Mouse (Mus musculus) limb, embryonic 12.5 days (tissue): ENCODE data around the gene Rsf1. TPM values are rescaled to one million over a fixed set of nuclear protein-coding genes. Genes with fewer than 3 reads are reported as not detected.

Experiments
- ATAC-seq: fragments of 200-750 bp; cut with Nextera tagmentation; 2 replicates; pipeline ENCODE4 v1.8.0; 2017; ENCODE audit warnings: low read depth, moderate TSS enrichment; ENCODE audit not compliant: insufficient number of reproducible peaks, insufficient read depth, low FRiP score, low TSS enrichment
- H3K27ac ChIP-seq: fragments of 300-500 bp; sonication (generic); 2 replicates; pipeline ENCODE4 v1.5.1; 2016; ENCODE audit warnings: mild to moderate bottlenecking, moderate library complexity
- H3K27me3 ChIP-seq: fragments of 300-500 bp; sonication (generic); 2 replicates; pipeline ENCODE4 v1.6.1; 2016; ENCODE audit warnings: mild to moderate bottlenecking, moderate library complexity
- H3K36me3 ChIP-seq: fragments of 300-500 bp; sonication (generic); 2 replicates; pipeline ENCODE4 v1.6.1; 2016; ENCODE audit warnings: mild to moderate bottlenecking, moderate library complexity
- H3K4me1 ChIP-seq: fragments of 300-500 bp; sonication (generic); replicated peaks from 2 replicates; pipeline ENCODE4 v1.6.1; 2016
- H3K4me2 ChIP-seq: fragments of 300-500 bp; sonication (generic); 2 replicates; pipeline ENCODE4 v1.6.1; 2016; ENCODE audit warnings: mild to moderate bottlenecking, moderate library complexity
- H3K4me3 ChIP-seq: fragments of 300-500 bp; sonication (generic); replicated peaks from 2 replicates; pipeline ENCODE4 v1.5.1; 2016; ENCODE audit warnings: mild to moderate bottlenecking
- H3K9ac ChIP-seq: fragments of 300-500 bp; sonication (generic); replicated peaks from 2 replicates; pipeline ENCODE4 v1.6.1; 2016; ENCODE audit warnings: mild to moderate bottlenecking, moderate library complexity
- H3K9me3 ChIP-seq: fragments of 300-500 bp; sonication (generic); 2 replicates; pipeline ENCODE4 v1.6.1; 2016; ENCODE audit warnings: mild to moderate bottlenecking, moderate library complexity
- WGBS: fragments of 180-500 bp; shearing (Covaris S2); methylation state at CpG from one replicate; pipeline ENCODE4 v1.1.7; 2016; 5-methylcytosine and 5-hydroxymethylcytosine counted together
- polyA plus RNA-seq: library from polyadenylated mRNA; unstranded; fragments of >200 nt; fragmentation: Nextera tagmentation; extraction: Ambion mirVana; gene quantifications from 2 replicates; pipeline ENCODE4 v1.2.1, GENCODE M21; 2016

Gene Rsf1
- polyA plus RNA-seq, 1 experiment from 2014 or later = 34.3 TPM

DNA sequence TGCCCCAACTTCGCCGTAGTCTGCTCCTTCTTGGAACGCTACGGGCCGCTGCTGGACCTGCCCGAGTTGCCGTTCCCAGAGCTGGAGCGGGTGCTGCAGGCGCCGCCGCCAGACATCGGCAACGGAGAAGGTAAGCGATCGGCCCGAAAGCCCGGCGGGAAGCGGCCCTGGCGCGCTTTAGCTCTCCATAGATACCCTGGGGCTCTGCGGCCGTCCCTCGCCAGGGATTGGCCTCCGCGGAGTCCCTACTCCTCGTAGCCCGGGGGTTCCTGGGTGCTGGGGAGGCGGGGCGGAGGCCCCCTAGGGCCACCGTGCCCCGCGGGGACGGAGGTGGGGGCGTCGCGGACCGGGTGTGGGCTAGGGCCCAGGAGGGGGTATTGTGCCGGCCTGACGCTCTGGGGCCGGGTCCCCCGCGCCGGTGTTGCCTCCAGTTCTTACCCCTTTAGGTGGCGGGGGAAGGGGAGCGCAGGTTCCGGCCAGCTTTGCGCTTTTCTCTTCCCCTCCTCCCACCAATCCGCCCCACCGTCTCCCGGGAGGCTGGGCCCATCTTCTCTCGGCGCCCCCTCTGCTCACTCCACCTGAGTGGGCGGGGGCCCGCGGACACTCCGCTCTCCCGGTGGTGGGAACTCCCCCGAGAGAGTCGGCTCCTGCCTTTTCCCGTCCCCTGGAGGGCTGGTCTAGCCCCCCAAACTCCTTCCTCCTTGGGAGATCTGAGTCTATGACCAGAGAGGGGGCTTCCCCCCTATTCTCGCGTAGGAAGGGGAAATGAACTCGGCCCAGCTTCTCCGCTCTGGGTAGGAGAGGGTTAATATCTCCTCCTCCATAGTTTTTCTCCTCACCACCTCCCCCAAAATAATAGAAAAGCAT, 520 bp downstream of the Rsf1 start:
- under 1% methylated on average over 63 of the region's 65 CpGs for WGBS
- Histone ChIP-seq H3K4me1 (peaks cover 10% of the 10 kb centered on the region), H3K27me3 (no peaks in the 10 kb centered on the region), H3K27ac (peak overlapping the region; percentile 99), H3K9ac (peak overlapping the region; percentile 100), H3K36me3 (peaks cover 4% of the 10 kb centered on the region; the same call in 1 of the 2 replicates), H3K4me3 (peak overlapping the region; percentile 99), H3K4me2 (peak overlapping the region; percentile 78), H3K9me3 (no peaks in the 10 kb centered on the region)
- ATAC-seq = peak; percentile 4

DNA sequence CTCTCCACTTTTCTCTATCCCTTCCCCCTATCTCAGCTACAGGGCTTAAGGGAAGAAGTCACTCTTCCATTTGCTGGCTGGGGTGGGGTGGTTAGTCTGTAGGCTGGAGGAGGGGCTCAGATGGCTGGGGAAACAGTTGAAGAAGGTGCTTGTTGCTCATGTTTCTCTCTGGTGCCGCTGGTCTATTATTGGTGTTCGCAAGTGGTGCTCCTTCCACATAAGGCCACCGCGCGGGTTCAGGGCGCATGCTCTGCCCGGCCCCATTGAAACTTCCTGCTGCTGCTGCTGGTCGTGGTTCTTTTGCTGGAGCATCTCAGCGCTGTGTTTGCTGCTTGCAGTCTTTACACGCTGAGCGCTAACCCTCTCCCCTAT, 1.1 kb downstream of the Rsf1 start:
- Histone ChIP-seq H3K4me2 (peak overlapping the region; percentile 78), H3K27me3 (no peaks in the 10 kb centered on the region), H3K27ac (peak overlapping the region; percentile 99), H3K9me3 (no peaks in the 10 kb centered on the region), H3K4me1 (peaks cover 10% of the 10 kb centered on the region), H3K36me3 (peaks cover 4% of the 10 kb centered on the region; the same call in 1 of the 2 replicates), H3K4me3 (peak overlapping the region; percentile 99), H3K9ac (peak overlapping the region; percentile 100)
- peak; percentile 28; the same call in 1 of the 2 replicates for ATAC-seq
- 0% methylated on average over 11 of the region's 11 CpGs for WGBS

DNA sequence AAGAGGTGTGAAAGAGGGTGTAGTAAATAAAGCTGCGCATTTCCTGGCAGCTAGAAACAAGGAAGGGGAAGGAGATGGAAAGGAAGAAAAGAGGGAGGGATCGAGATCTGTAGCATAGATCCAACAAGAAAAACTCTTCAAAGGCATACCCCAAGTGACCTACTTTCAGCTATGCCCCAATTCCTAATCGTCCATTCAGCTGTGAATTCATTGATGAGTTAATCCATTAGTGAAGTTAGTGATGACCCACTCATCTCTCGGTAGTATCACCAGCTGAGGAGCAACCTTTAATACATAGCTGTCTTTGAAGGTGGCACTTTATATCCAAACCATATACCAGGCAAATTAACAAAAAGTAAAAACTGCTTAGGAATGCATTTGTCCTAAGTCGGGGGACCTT, 8.8 kb downstream of the Rsf1 start:
- Histone ChIP-seq H3K9me3 (no peaks in the 10 kb centered on the region), H3K27me3 (no peaks in the 10 kb centered on the region), H3K4me2 (no peak overlapping the region), H3K27ac (no peak overlapping the region), H3K9ac (no peak overlapping the region), H3K4me3 (no peak overlapping the region), H3K36me3 (peaks cover 11% of the 10 kb centered on the region; the same call in 1 of the 2 replicates), H3K4me1 (peaks cover 12% of the 10 kb centered on the region; the same call in 1 of the 2 replicates)
- WGBS = 88% methylated on average over 5 of the region's 5 CpGs
- ATAC-seq = no peak

DNA sequence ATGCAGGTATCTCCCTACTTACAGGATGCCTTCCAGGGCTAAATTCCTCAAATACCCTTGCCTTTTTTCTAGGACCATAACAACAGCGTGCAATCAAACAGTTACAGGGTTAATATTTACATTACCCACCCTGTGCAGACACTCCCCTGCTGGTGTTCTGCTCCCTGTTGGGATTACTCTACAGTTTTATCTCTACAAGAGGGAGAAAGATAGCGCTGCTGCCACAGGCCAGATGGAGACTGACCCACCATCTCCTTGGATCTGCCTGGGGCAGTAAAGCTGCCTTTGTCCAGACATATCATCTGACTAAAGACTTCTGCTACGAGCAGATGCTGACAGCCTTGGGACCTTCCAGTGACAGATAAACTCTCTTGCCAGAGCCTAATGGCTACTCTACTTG, 10.8 kb downstream of the Rsf1 start:
- no peak overlapping the region for H3K27ac ChIP-seq
- no peaks in the 10 kb centered on the region for H3K9me3 ChIP-seq
- H3K9ac ChIP-seq = no peak overlapping the region
- no peak overlapping the region for H3K4me2 ChIP-seq
- no peaks in the 10 kb centered on the region for H3K27me3 ChIP-seq
- ATAC-seq = no peak; the same call in 1 of the 2 replicates
- no peak overlapping the region for H3K4me3 ChIP-seq
- peaks cover 12% of the 10 kb centered on the region; the same call in 1 of the 2 replicates for H3K4me1 ChIP-seq
- 26% methylated on average over 3 of the region's 3 CpGs for WGBS
- H3K36me3 ChIP-seq = peaks cover 11% of the 10 kb centered on the region; the same call in 1 of the 2 replicates

DNA sequence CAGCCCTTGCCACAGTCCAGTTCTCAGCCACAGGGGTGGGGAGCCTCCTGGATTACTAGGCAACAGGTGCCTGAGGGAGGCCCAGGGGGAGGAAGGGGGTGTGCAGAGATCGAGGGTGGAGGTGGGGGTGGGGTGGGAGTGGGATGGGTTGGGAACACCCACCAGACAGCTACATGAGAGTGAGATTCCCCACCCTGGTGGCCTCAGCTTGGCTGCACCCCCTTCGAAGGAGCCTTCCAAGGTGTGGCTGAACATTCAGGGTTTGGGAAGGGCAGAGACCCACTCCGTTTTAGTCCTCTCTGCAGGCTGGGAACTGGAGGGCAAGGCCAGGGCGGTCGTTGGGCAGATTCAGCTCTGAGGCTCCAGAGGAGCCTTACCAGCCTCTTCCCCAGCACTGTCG, 11.6 kb downstream of the Rsf1 start:
- H3K9ac ChIP-seq = no peak overlapping the region
- peaks cover 11% of the 10 kb centered on the region; the same call in 1 of the 2 replicates for H3K36me3 ChIP-seq
- H3K9me3 ChIP-seq = no peaks in the 10 kb centered on the region
- H3K4me1 ChIP-seq = peaks cover 9% of the 10 kb centered on the region; the same call in 1 of the 2 replicates
- H3K27me3 ChIP-seq = no peaks in the 10 kb centered on the region
- H3K4me2 ChIP-seq = no peak overlapping the region
- H3K4me3 ChIP-seq = no peak overlapping the region
- WGBS = 78% methylated on average over 6 of the region's 6 CpGs
- no peak for ATAC-seq
- H3K27ac ChIP-seq = no peak overlapping the region

DNA sequence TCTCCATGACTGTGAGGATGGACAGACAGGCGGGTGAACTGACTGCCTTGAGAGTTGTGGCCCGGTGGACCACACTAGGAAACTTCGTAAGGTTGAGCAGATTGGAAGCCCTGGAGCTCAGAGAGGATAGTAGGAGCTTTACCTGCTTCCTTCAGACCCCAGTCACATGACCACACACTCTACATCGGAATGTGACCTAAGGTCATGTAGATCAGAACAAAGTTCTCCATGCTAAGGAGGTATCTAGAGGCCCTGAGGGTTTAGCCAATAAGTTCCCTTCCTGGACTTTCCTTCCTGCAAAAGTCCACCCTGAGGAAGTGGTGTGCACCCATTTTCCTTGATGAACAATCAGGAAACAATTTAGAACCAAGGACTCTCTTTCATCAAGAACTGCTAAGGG, 12.7 kb downstream of the Rsf1 start:
- WGBS = 93% methylated on average over 4 of the region's 4 CpGs
- no peak overlapping the region for H3K4me3 ChIP-seq
- no peak for ATAC-seq
- H3K9me3 ChIP-seq = no peaks in the 10 kb centered on the region
- H3K27me3 ChIP-seq = no peaks in the 10 kb centered on the region
- H3K4me1 ChIP-seq = peaks cover 9% of the 10 kb centered on the region; the same call in 1 of the 2 replicates
- no peak overlapping the region for H3K27ac ChIP-seq
- H3K9ac ChIP-seq = no peak overlapping the region
- peaks cover 11% of the 10 kb centered on the region; the same call in 1 of the 2 replicates for H3K36me3 ChIP-seq
- no peak overlapping the region for H3K4me2 ChIP-seq

DNA sequence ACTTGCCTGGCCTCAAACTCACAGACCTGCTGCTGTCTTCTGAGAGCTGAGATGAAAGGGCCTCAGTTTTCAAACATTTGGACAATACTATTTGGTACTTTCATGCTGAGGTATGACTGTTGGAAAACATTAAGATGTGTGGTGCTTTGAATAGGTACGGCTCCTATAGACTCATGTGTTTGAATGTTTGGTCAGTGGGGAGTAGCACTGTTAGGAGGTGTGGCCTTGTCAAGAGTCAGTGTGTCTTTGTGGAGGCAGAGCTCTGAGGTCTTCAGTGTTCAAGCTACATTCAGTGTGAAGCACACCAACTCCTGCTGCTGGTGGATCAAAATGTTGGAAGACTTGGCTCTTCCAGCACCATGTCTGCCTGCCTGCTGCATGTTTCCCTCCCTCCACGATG, 13.8 kb downstream of the Rsf1 start:
- Histone ChIP-seq H3K36me3 (peaks cover 11% of the 10 kb centered on the region; the same call in 1 of the 2 replicates), H3K4me3 (no peak overlapping the region), H3K27me3 (no peaks in the 10 kb centered on the region), H3K9me3 (no peaks in the 10 kb centered on the region), H3K4me2 (no peak overlapping the region), H3K9ac (no peak overlapping the region), H3K4me1 (peaks cover 9% of the 10 kb centered on the region; the same call in 1 of the 2 replicates), H3K27ac (no peak overlapping the region)
- WGBS = 88% methylated on average over 2 of the region's 2 CpGs
- ATAC-seq = no peak

DNA sequence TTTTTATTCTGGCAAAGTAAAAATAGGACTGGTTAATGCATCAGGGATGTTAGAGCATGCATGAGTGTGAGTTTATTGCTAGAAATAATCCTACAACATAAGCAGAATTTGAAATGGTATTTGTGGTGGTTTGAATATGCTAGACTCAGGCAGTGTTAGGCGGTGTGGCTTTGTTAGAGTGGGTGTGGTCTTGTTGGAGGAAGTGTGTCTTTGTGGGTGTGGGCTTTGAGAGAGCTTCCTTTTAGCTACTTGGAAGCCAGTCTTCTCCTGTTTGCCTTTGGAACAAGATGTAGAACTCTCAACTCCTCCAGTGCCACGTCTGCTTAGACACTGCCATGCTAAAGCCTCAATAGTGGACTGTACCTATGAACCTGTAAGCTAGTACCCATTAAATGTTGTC, 18.9 kb downstream of the Rsf1 start:
- Histone ChIP-seq H3K4me2 (no peak overlapping the region), H3K9ac (no peak overlapping the region), H3K4me1 (no peaks in the 10 kb centered on the region), H3K36me3 (no peaks in the 10 kb centered on the region), H3K4me3 (no peak overlapping the region), H3K9me3 (no peaks in the 10 kb centered on the region), H3K27me3 (no peaks in the 10 kb centered on the region), H3K27ac (no peak overlapping the region)
- WGBS = 93% methylated on average over 2 of the region's 2 CpGs
- no peak for ATAC-seq

DNA sequence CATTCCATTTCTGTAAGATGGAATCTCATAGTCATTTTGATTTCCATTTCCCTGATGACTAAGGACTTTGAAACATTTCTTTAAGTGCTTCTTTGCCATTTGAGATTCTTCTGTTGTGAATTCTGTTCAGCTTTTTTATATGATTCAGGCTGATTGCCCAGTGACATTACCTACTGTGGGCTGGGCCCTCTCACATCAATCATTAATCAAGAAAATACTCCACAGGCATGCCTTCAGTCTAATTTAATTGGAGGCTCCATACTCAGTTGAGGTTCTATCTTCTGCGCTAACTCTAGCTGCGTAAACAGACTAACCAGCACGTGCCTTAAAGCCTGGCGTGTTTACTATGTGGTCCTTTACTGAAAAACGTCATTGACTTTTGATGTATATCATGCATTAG, 41.7 kb downstream of the Rsf1 start:
- Histone ChIP-seq H3K27ac (no peak overlapping the region), H3K27me3 (no peaks in the 10 kb centered on the region), H3K4me2 (no peak overlapping the region), H3K9ac (no peak overlapping the region), H3K4me3 (no peak overlapping the region), H3K4me1 (0 out of 2 replicates have a peak, but pooled peaks cover 2% of the 10 kb centered on the region), H3K36me3 (peaks cover 20% of the 10 kb centered on the region), H3K9me3 (no peaks in the 10 kb centered on the region)
- no peak for ATAC-seq
- 95% methylated on average over 5 of the region's 5 CpGs for WGBS

DNA sequence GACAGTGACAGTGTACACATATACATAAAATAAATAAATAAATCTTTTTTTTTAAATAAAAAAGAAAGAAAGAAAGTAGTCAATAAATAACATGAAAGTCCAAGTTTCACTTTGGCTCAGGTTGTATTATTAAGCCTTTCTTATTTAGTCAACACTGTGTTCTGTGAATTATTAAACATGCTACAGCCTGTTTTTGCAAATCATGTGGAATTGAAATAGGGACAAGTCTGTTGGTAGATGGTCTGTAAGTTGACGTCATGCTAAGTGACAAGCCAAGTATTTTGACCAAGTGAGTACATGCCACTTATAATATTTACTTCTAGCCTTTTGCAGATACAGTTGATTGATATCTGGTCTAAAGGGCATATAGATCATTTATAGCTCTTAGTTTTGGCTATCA, 43.0 kb downstream of the Rsf1 start:
- no peak for ATAC-seq
- no peak overlapping the region for H3K4me3 ChIP-seq
- 85% methylated on average over 1 of the region's 1 CpGs for WGBS
- no peaks in the 10 kb centered on the region for H3K4me1 ChIP-seq
- no peak overlapping the region for H3K9ac ChIP-seq
- no peaks in the 10 kb centered on the region for H3K27me3 ChIP-seq
- no peak overlapping the region for H3K4me2 ChIP-seq
- no peaks in the 10 kb centered on the region for H3K9me3 ChIP-seq
- peaks cover 18% of the 10 kb centered on the region for H3K36me3 ChIP-seq
- H3K27ac ChIP-seq = no peak overlapping the region

DNA sequence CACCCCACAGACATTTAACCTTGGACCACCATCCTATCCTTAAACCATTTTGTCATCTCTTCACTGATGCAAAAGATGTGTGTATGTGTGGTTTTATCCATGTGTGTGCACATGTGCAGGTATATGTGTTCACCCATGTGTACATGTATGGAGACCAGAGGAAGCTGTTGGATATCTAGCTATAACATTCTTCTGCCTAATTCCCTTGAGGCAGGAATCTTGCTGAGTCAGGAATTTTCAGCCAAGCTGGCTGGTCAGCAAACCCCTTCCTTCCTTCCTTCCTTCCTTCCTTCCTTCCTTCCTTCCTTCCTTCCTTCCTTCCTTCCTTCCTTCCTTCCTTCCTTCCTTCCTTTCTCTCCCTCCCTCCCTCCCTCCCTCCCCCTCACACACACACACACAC, 43.7 kb downstream of the Rsf1 start:
- no peak overlapping the region for H3K4me2 ChIP-seq
- no peaks in the 10 kb centered on the region for H3K27me3 ChIP-seq
- peaks cover 11% of the 10 kb centered on the region for H3K36me3 ChIP-seq
- no peak for ATAC-seq
- no peak overlapping the region for H3K27ac ChIP-seq
- H3K4me1 ChIP-seq = no peaks in the 10 kb centered on the region
- no peaks in the 10 kb centered on the region for H3K9me3 ChIP-seq
- no peak overlapping the region for H3K9ac ChIP-seq
- no peak overlapping the region for H3K4me3 ChIP-seq
